In genomic region chr12:69474916-69475661, GRCm38 (mm10) we compare ENCODE assay signal across 8 mouse cellular contexts.
DNase-seq lines count a peak whose midpoint lies in the region; ATAC-seq and TF ChIP-seq lines count a peak whose summit lies in the region.

No protein-coding gene starts in this region.

- 80% methylated on average over 17 of the region's 17 CpGs for WGBS in liver, adult 2 months
- 60% methylated on average over 17 of the region's 17 CpGs for WGBS in liver, embryonic 11.5 days
- WGBS in forebrain, embryonic 13.5 days: 60% methylated on average over 17 of the region's 17 CpGs
- 66% methylated on average over 17 of the region's 17 CpGs for WGBS in intestine, embryonic 16.5 days
- WGBS in neural tube, embryonic 14.5 days: 69% methylated on average over 17 of the region's 17 CpGs

- no peaks in the 10 kb centered on the region for H3K79me2 ChIP-seq in liver, adult 2 months (ENCODE audit: control insufficient read depth, insufficient read depth, low read length)

- H3K27ac ChIP-seq in liver, adult 2 months (replicated peaks; ENCODE audit: insufficient read depth, low read depth, low read length): peak overlapping the region; percentile 20; the same call in 1 of the 2 replicates
- no peak overlapping the region for H3K27ac ChIP-seq in liver, embryonic 11.5 days (ENCODE audit: low read depth, low read length)
- H3K27ac ChIP-seq in forebrain, embryonic 13.5 days: no peak overlapping the region
- H3K27ac ChIP-seq in intestine, embryonic 16.5 days (ENCODE audit: low read length): no peak overlapping the region
- H3K27ac ChIP-seq in neural tube, embryonic 14.5 days (ENCODE audit: low read depth, low read length): no peak overlapping the region

- no peaks in the 10 kb centered on the region for H3K4me1 ChIP-seq in liver, adult 2 months (ENCODE audit: control insufficient read depth, insufficient read depth, low read length)
- H3K4me1 ChIP-seq in liver, embryonic 11.5 days (replicated peaks; ENCODE audit: control insufficient read depth, insufficient read depth, low read length): no peaks in the 10 kb centered on the region; the same call in 1 of the 2 replicates
- peaks cover 26% of the 10 kb centered on the region for H3K4me1 ChIP-seq in forebrain, embryonic 13.5 days
- H3K4me1 ChIP-seq in intestine, embryonic 16.5 days (ENCODE audit: control insufficient read depth, insufficient read depth, low read length): peaks cover 15% of the 10 kb centered on the region
- H3K4me1 ChIP-seq in neural tube, embryonic 14.5 days (ENCODE audit: control insufficient read depth, insufficient read depth, low read length): peaks cover 5% of the 10 kb centered on the region; the same call in 1 of the 2 replicates

- ATAC-seq in liver, embryonic 11.5 days (replicated peaks; ENCODE audit: low FRiP score): no peak
- peak; percentile 48; the same call in 1 of the 2 replicates for ATAC-seq in forebrain, embryonic 13.5 days
- peak; percentile 45 for ATAC-seq in intestine, embryonic 16.5 days
- 0 out of 2 replicates have a peak, but pooled peaks have one; percentile 33 for ATAC-seq in neural tube, embryonic 14.5 days (ENCODE audit: low read depth)

- TF ChIP-seq POLR2A in liver, adult 2 months (IDR thresholded peaks at IDR 0.05; ENCODE audit: extremely low read depth, insufficient read depth, low read length): no peak

- H3K36me3 ChIP-seq in liver, adult 2 months (ENCODE audit: control insufficient read depth, insufficient read depth, low read length): no peaks in the 10 kb centered on the region
- H3K36me3 ChIP-seq in liver, embryonic 11.5 days (ENCODE audit: control insufficient read depth, insufficient read depth, low read length): no peaks in the 10 kb centered on the region
- no peaks in the 10 kb centered on the region for H3K36me3 ChIP-seq in forebrain, embryonic 13.5 days (ENCODE audit: poor library complexity, severe bottlenecking)
- no peaks in the 10 kb centered on the region for H3K36me3 ChIP-seq in intestine, embryonic 16.5 days (ENCODE audit: control insufficient read depth, insufficient read depth, low read length)
- H3K36me3 ChIP-seq in neural tube, embryonic 14.5 days (ENCODE audit: control insufficient read depth, insufficient read depth, low read length): no peaks in the 10 kb centered on the region

- H3K9me3 ChIP-seq in liver, embryonic 11.5 days (ENCODE audit: control insufficient read depth, low read length): no peaks in the 10 kb centered on the region; the same call in 1 of the 2 replicates
- H3K9me3 ChIP-seq in forebrain, embryonic 13.5 days (replicated peaks): no peaks in the 10 kb centered on the region
- no peaks in the 10 kb centered on the region for H3K9me3 ChIP-seq in intestine, embryonic 16.5 days (ENCODE audit: control insufficient read depth, low read length)
- H3K9me3 ChIP-seq in neural tube, embryonic 14.5 days (ENCODE audit: control insufficient read depth, low read length): no peaks in the 10 kb centered on the region

- DNase-seq in liver, adult 2 months (ENCODE audit: extremely low read depth, low read depth, low spot score): no peak
- DNase-seq in liver, embryonic 11.5 days (ENCODE audit: low spot score): no peak
- peak; percentile 42 for DNase-seq in adrenal gland, postnatal 25 days
- no peak for DNase-seq in right cerebral cortex, postnatal 36 days (ENCODE audit: low spot score in 2 of 2)
- DNase-seq in urinary bladder, adult 2 months (ENCODE audit: low spot score): no peak

- H3K9ac ChIP-seq in liver, adult 2 months (ENCODE audit: low read depth, low read length): no peak overlapping the region
- no peak overlapping the region for H3K9ac ChIP-seq in liver, embryonic 11.5 days (ENCODE audit: low read depth, low read length)
- H3K9ac ChIP-seq in forebrain, embryonic 13.5 days: no peak overlapping the region
- no peak overlapping the region for H3K9ac ChIP-seq in intestine, embryonic 16.5 days (ENCODE audit: low read depth, low read length)
- no peak overlapping the region for H3K9ac ChIP-seq in neural tube, embryonic 14.5 days (replicated peaks; ENCODE audit: low read depth, low read length)

- no peak overlapping the region for H3K4me3 ChIP-seq in liver, adult 2 months (ENCODE audit: insufficient read depth, low read depth, low read length)
- no peak overlapping the region for H3K4me3 ChIP-seq in liver, embryonic 11.5 days (ENCODE audit: low read depth, low read length)
- no peak overlapping the region for H3K4me3 ChIP-seq in forebrain, embryonic 13.5 days
- H3K4me3 ChIP-seq in intestine, embryonic 16.5 days (ENCODE audit: low read length): no peak overlapping the region
- no peak overlapping the region for H3K4me3 ChIP-seq in neural tube, embryonic 14.5 days (ENCODE audit: low read depth, low read length)

- no peak for TF ChIP-seq CTCF in liver, adult 2 months (IDR thresholded peaks at IDR 0.05; ENCODE audit: low read depth, low read length)

- no peaks in the 10 kb centered on the region for H3K27me3 ChIP-seq in liver, adult 2 months (ENCODE audit: control insufficient read depth, insufficient read depth, low read length)
- no peaks in the 10 kb centered on the region for H3K27me3 ChIP-seq in liver, embryonic 11.5 days (replicated peaks; ENCODE audit: control insufficient read depth, insufficient read depth, low read length)
- H3K27me3 ChIP-seq in forebrain, embryonic 13.5 days: no peaks in the 10 kb centered on the region
- H3K27me3 ChIP-seq in intestine, embryonic 16.5 days (replicated peaks; ENCODE audit: control insufficient read depth, insufficient read depth, low read length): no peaks in the 10 kb centered on the region
- no peaks in the 10 kb centered on the region for H3K27me3 ChIP-seq in neural tube, embryonic 14.5 days (ENCODE audit: control insufficient read depth, insufficient read depth, low read length)

- H3K4me2 ChIP-seq in liver, embryonic 11.5 days: no peak overlapping the region
- H3K4me2 ChIP-seq in forebrain, embryonic 13.5 days: no peak overlapping the region
- no peak overlapping the region for H3K4me2 ChIP-seq in intestine, embryonic 16.5 days (ENCODE audit: low read depth, low read length)
- H3K4me2 ChIP-seq in neural tube, embryonic 14.5 days (ENCODE audit: low read depth, low read length): no peak overlapping the region
